Mouse (Mus musculus): Measurements from ENCODE around the gene Art3.

Art3 gene

DNA sequence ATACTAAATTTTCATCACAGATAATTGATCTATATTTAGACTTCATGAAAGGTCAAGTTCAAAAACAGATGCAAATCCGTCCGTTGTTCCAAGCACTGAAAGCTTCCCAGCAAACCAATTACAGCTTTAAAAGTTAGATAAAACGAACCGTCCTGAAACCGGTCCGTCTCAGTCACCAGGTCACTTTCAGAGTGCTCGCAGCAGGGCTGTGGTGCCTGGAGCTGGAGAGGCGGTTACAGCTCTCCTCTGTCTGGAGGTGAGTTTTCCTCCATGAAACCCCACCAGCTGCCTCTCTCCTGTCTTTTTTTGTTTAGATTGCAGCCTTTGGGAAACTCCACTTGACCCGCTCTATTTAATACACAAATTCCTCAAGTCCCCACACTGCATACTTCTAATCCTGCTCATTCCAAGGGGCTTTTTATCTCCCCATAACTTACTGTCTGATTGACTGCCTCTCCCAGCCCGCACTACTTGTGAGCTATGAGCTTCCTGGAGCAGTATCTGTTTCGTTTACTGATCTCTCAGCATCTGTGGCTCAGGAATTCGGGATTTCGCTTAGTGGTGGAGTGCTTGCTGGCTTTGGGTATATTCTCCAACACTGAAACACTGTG lies 45.3 kb downstream of the Art3 start:
- no peak for DNase-seq (ENCODE audit: low spot score in 2 of 2)

DNA sequence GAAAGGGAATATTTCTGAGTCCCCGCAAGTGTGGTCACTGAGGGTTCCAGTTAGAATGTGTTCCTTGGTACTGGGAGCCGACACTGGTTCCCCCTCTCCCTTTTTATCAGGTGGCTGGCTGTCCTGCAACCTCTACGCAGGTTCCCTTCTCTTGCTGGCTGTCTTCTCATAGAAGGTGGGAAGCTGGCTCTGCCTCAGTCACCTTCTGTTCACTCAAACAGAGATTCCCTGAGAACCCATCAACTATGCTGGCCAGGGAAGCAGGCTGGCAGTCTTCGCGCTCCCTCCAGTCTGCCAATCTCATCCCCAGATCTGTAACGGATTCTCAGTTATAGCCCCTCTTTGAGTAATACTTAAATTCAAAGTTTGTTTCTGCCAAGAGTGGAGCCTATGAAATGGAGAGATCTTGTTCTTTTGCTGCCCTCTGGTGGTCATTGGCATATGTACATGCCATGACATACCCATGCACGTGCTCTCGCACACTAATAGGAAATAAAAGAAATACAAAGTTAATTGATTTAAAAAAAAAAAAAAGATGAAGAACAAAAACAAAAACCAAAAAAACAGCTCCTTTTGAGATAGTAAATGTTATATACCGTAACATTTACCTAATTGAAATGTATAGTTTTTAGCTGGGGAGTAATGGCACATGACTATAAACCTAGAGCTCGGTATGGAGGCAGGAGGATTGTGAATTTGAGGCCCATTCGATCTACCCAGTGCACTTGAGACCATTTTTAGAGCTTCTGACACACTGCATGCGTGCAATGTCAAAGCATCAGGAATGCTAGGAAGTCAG lies 50.1 kb downstream of the Art3 start:
- DNase-seq (ENCODE audit: low spot score in 2 of 2): peak; percentile 35 to 67

DNA sequence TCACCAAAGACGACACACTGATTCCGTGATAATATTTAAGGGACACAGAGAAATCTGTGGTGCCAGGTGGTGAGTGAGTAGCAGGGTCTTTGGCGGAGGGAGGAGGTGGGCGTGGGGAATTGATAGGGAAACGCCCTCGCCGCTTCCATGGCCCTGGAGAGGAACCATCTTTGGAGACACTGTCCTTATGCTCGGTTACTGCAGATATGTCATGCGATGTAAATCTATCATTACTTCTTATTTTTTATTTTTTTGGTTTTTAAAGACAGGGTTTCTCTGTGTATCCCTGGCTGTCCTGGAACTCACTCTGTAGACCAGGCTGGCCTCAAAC lies 50.7 kb downstream of the Art3 start:
- no peak for DNase-seq (ENCODE audit: low spot score in 2 of 2)

DNA sequence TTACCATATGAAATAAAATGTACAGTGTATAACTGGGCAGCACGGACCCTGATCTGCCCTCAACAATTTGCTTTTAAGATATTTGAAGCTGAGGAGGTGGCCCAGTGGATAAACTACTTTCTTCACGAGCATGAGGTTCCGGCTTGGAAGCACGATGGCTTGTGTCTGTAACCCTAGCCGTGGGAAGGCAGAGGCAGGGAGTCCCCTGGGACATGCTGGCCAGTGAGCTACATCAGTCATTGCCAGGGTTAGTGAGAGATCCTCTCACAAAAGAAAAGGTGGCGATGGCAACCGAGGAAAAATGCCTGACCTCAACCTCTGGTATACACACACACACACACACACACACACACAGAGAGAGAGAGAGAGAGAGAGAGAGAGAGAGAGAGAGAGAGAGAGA lies 52.1 kb downstream of the Art3 start:
- DNase-seq (ENCODE audit: low spot score in 2 of 2): no peak

DNA sequence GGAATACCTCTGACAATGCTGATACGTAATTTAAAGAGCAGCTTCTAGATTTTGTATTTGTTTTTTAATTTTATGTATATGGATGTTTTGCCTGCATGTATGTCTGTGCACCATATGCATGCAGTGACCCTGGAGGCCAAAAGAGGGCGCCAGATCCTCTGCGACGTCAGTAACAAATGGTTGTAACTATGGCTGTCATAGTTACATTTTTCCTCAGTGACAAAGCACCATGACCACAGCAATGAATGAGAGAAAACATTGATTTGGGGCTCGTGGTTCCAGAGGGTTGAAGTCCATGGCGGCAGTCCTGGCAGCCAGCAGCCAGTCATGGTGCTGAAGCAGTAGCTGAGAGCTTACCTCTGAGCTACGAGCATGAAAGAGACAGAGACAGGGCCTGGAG lies 53.2 kb downstream of the Art3 start:
- DNase-seq (ENCODE audit: low spot score in 2 of 2): no peak

DNA sequence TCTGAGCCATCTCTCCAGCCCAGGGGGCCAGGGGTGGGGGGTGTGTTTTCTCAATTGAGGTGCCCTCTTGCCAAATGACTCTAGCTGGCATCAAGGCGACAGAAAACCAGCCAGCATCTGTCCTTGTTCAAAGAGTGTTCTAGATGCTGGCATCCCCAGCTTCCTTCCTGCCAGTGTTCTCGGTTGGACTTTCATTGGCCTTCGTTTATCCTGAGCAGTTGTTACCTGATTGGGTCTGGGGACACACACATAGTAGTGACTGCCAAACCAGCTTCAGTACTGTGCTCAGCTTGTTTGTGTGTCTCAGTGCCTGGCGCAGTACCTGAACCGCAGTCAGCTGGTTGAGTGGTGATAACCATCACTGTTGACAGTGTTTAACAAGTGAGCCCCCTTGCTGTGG lies 54.5 kb downstream of the Art3 start:
- no peak for DNase-seq (ENCODE audit: low spot score in 2 of 2)

DNA sequence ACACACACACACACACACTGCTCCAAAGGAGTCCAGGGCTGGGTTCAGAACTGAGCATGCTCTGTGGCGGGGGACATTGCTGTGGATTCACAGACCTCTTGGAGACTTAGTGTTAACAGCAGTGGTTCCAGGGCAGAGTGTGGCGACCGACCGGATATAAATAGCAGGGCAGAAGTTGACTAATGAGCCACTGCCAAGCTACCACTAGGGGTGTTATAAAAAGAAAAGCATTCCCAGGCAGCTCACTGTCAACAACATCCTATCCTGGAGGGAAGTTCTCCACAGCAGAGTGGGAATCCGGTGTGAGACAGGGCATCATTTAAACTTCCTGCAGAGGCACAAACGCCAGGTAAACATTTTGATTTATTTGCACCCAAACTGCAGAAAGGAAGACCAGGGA lies 55.0 kb downstream of the Art3 start:
- no peak for DNase-seq (ENCODE audit: low spot score in 2 of 2)

GRCm38 (mm10) chr5:92387433-92387832 lies 55.8 kb downstream of the Art3 start:
- DNase-seq (ENCODE audit: low spot score in 2 of 2): no peak

DNA sequence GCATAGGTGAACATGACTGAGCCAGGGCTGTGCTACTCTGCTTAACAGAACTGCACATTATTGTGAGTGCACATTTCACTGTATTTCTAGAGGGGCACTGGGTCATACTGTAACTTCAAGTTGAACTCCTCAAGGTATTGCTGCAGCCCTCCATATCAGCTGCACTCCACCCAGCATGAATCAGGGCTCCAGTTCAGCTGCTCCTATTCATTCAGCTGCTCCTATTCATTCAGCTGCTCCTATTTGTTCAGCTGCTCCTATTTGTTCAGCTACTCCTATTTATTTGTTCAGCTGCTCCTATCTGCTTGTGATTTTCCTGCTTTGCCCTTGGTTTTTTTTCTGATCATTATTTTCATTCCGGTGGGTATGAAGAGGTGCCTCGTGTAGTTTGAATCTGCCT lies 58.4 kb downstream of the Art3 start:
- no peak for DNase-seq (ENCODE audit: low spot score in 2 of 2)

- DNase-seq (ENCODE audit: low spot score in 2 of 2): no peak
These were observed 59.0 kb downstream of the Art3 start for GRCm38 (mm10) chr5:92390615-92391014.

- no peak for DNase-seq (ENCODE audit: low spot score in 2 of 2)
These were observed 60.9 kb downstream of the Art3 start for GRCm38 (mm10) chr5:92392542-92392941.

DNA sequence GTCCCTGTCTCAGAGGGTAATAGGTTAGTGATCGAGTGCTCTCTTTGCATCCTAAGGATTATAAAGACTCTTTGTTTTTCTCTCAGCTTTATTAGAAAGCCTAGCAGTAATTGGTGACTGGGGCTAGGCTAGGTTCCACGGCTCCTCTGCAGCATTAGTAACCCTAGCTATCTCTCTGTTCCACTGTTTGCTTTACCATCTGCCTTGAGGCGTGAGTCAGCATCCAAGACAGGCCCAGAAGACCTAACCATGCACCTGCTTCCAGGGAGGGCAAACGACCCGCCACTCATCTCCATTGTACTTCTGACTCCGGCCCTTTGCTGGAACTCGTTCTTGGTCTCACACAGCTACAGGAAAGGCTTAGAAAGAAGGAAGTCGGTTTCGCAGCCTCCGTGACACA lies 62.2 kb downstream of the Art3 start:
- no peak for DNase-seq (ENCODE audit: low spot score in 2 of 2)

DNA sequence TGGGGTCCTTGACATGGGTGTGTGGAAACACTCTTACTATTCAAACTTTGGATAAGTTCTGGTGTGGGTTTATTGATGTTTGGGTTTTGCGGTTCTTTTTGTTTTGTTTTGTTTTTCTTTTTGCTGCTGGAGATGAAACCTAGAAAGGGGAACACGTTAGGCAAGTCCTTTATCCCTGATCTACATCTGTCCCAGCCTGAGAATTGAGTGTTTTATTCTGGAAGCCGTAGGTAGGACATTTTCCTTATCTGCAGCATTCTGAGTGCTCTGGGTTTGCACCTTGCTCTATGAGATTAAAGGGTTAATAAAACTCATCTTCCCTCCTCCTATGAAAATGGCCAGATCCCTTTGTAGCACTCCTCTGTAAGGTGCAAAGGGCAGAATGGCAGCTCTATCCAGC lies 64.1 kb downstream of the Art3 start:
- no peak for DNase-seq (ENCODE audit: low spot score in 2 of 2)

DNA sequence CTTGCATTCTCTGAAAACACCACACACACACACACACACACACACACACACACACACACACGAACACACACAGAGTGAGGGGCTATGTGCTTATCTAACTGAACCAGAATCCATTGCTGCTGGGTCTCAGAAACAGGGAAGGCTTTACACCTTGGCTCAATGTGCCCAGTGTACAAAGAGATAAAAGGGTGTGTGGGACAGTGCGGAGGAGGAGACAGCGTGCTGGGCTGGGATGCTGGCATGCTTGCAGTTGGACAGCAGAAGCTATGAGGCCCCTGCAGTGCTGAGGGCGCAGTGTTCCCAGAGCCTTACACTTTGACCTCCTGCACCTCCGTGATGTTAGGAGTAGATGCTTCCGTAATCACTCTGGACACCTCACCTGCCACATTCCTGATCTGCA lies 64.8 kb downstream of the Art3 start:
- DNase-seq (ENCODE audit: low spot score in 2 of 2): no peak

GRCm38 (mm10) chr5:92398153-92398552 lies 66.5 kb downstream of the Art3 start:
- peak; percentile 53 to 73 for DNase-seq (ENCODE audit: low spot score in 2 of 2)

DNA sequence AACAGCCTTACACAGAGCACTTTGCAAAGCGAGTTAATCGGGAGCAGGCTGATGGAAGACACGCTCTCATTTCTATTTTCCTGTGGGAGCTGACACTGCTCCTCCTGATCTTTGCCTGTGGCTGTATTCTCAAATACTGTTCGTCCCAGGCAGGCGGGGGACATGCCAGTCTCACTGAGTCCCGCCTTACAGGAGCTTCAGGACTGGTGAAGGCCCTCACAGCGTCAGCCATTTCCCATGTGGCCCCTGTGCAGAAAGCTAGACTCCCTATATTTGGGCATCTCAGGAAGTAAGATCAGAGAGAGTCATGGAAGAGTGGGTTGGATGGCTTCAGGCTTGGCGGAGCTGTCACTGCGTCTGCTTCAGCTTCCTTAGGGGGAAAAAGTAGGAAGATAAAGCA lies 71.2 kb downstream of the Art3 start:
- no peak for DNase-seq (ENCODE audit: low spot score in 2 of 2)

DNA sequence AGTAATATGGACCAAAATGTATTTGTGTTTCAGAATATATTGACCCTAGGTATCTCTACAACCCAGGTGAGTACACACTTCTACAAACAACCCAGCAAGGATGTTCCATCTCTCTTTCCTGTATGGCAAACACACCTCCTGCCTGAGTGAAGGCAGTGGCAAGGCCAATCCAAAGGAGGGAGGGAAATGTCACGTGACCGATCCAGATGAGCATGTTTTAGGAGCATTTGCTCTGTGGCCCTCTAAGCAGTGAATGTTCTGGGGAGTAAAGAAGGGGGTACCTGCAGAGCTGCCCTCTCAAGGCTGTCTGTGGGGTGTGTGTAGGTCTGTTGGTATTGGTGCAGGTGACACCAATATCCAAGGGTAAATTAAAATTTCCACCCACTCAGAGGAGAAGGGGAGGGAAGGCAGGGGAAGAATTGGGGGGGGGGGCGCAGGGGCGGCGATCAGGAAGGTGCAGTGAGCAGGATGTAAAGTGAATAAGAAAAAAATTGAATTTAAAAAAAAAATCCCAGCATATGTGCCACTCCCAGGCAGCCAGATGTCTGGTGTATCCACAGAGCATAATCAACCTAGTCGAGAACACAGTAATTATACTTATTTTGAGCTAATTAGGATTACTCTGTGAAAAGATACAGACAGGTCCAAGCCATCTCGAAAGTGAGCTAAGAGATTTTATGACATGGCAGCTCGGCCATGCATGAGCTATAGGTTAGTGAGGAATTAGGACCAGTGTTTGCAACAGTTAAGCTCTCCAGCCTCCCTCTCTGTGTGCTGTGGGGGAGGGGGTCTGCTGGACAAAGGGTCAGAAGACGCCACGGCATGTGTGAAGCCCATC lies 72.2 kb downstream of the Art3 start:
- no peak for DNase-seq (ENCODE audit: low spot score in 2 of 2)

- no peak for DNase-seq (ENCODE audit: low spot score in 2 of 2)
These were observed 72.7 kb downstream of the Art3 start for GRCm38 (mm10) chr5:92404400-92404678.

DNA sequence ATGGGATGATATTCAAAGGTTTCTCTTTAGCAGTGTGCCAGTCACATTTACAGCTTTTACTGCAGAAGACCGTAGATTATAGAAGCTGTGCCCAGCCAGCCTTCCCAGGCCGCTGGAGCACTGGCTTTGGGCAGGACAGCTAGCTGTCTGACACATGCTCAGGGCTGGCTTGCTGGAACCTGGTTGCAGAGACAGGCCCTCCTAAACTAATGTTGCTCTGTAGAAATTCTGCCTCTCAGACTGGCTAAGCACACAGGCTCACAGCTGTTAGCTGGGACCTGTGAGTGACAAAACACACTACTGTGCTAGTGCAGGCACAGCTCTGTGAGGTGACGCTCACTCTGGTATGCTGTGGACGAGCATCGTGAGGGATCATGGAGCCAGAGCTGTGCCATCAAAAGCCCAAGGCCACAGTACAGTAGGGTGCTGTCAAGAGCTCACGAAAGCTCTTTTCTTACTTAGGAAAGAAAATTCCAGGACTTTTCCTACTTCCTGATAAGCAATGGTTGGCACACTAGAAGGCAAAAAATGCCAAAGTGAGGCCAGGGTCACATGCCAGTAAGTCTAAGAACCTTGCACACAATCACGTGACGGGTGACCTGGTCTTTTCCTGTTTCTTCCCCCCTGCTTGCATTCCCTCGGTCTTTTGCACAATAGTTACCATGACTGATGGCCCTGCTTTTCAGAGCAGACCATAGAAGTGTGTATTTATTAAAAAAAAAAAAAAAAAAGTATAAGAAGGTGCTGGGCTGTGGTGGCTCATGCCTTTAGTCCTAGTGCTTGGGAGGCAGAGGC lies 77.9 kb downstream of the Art3 start:
- DNase-seq (ENCODE audit: low spot score in 2 of 2): no peak

DNA sequence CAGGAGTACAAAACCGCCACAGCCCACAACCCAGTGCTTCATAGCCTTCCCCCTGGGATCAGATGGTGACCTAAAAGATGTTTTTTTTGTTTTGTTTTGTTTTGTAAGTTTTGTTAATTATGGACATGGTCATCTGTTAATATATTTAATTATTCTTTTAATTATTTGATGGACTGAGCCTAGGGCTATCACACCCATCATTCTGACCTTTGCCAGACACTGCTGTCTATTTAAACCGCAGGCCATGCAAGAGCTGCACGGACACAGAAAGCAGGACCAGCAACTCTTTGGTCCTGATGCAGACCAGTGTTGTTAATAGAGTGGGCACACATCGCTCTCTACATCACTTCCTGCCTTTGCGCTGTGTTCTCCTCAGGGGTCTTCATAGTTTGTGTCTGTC lies 78.9 kb downstream of the Art3 start:
- DNase-seq (ENCODE audit: low spot score in 2 of 2): no peak

- no peak for DNase-seq (ENCODE audit: low spot score in 2 of 2)
These were observed 80.0 kb downstream of the Art3 start for GRCm38 (mm10) chr5:92411461-92412140.
